Mouse (Mus musculus): ENCODE measurements around the gene Hhat.

Hhat gene

GRCm38 (mm10) chr1:192784374-192784773 is 13.4 kb upstream of the Hhat start:
- peak; percentile 41 for DNase-seq

GRCm38 (mm10) chr1:192781256-192781655 is 10.2 kb upstream of the Hhat start:
- DNase-seq: no peak

- no peak for DNase-seq
Measured at GRCm38 (mm10) chr1:192778869-192779514, 8.0 kb upstream of the Hhat start.

GRCm38 (mm10) chr1:192778206-192778605 is 7.2 kb upstream of the Hhat start:
- no peak for DNase-seq

- DNase-seq: peak; percentile 11
Measured at GRCm38 (mm10) chr1:192770130-192770494, 911 bp downstream of the Hhat start.

GRCm38 (mm10) chr1:192765531-192765930 is 5.5 kb downstream of the Hhat start:
- no peak for DNase-seq

- no peak for DNase-seq
Measured at GRCm38 (mm10) chr1:192764547-192764946, 6.5 kb downstream of the Hhat start.

GRCm38 (mm10) chr1:192762946-192763933 is 7.8 kb downstream of the Hhat start:
- peak; percentile 20 for DNase-seq

- no peak for DNase-seq
Measured at GRCm38 (mm10) chr1:192756674-192757073, 14.3 kb downstream of the Hhat start.

- no peak for DNase-seq
Measured at GRCm38 (mm10) chr1:192755685-192756606, 15.1 kb downstream of the Hhat start.

GRCm38 (mm10) chr1:192755246-192755645 is 15.8 kb downstream of the Hhat start:
- DNase-seq: no peak

GRCm38 (mm10) chr1:192754268-192754667 is 16.8 kb downstream of the Hhat start:
- DNase-seq: no peak

- DNase-seq: peak; percentile 30
Measured at GRCm38 (mm10) chr1:192752659-192753601, 18.1 kb downstream of the Hhat start.

- DNase-seq: no peak
Measured at GRCm38 (mm10) chr1:192750042-192750437, 21.0 kb downstream of the Hhat start.

GRCm38 (mm10) chr1:192749270-192750041 is 21.6 kb downstream of the Hhat start:
- DNase-seq: no peak

GRCm38 (mm10) chr1:192746201-192746600 is 24.8 kb downstream of the Hhat start:
- no peak for DNase-seq

GRCm38 (mm10) chr1:192745240-192746101 is 25.6 kb downstream of the Hhat start:
- DNase-seq: peak; percentile 60

GRCm38 (mm10) chr1:192744880-192745239 is 26.2 kb downstream of the Hhat start:
- DNase-seq: no peak

- no peak for DNase-seq
Measured at GRCm38 (mm10) chr1:192742394-192743251, 28.4 kb downstream of the Hhat start.

Data from lung, postnatal 14 days (tissue).